Mouse (Mus musculus) thymus, adult 2 months (tissue): Measurements from ENCODE around the gene Hkdc1.

ENCODE experiments used
- CTCF ChIP-seq: fragments of 200-500 bp; IDR thresholded peaks from 2 replicates; pipeline ENCODE4 v1.5.1; 2012; ENCODE audit warnings: mild to moderate bottlenecking, control low read depth, low read length, moderate library complexity, borderline replicate concordance; ENCODE audit not compliant: control insufficient read depth, poor library complexity, insufficient read depth; ENCODE audit errors: extremely low read depth
- POLR2A ChIP-seq: fragments of 200-500 bp; IDR thresholded peaks from 2 replicates; pipeline ENCODE4 v1.6.1; 2012; ENCODE audit warnings: mild to moderate bottlenecking, low read length, control low read depth, moderate library complexity; ENCODE audit not compliant: control insufficient read depth, poor library complexity, insufficient read depth; ENCODE audit errors: extremely low read depth

DNA sequence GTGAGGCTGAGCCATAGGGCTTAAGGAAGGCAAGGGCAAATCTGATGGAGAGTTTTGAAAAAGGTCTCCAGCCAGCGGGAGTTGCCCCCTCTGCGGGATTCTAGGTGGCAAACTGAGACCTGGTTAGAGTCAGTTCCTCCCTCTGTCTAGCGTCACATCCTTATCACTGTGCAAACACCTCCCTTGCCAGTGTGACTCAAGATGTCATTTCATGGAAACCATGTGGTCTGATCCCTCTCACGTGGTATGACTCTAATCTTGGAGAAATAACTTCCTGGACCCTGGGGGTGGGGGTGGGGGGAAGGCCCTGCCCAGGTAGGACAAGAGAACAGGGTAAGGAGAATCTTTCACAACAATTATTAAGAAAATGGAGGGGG, 8.7 kb downstream of the Hkdc1 start:
- no peak for TF ChIP-seq POLR2A
- no peak for TF ChIP-seq CTCF
